Mouse (Mus musculus): ENCODE data around the gene Zfyve1.

DNA sequence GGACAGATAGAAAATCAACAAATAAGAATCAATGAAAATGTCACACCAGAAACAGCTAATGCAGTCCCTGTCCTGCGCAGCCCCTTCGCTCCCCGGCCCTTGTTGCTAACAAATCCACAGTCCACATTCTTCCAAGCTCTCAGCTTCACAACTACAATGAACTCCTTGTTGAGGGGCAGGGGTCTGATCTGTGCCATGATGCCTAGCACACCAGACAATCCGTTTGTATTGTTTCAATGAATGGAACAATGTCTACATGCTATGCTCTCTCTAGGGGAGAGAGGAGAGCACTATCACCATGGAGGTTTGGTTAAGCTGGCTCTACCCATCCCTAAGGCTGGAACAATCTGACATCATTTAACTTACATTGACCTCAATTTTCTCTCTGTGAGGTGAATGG is 14.3 kb downstream of the Zfyve1 start:
- TF ChIP-seq CTCF (IDR thresholded peaks at IDR 0.05; ENCODE audit: low read depth) = no peak
- TF ChIP-seq EP300 (optimal IDR thresholded peaks at IDR 0.05) = no peak

Data from stomach, postnatal 0 days (tissue).